Mouse (Mus musculus): ENCODE measurements around the gene Ston1. TPM values are rescaled to one million over a fixed set of nuclear protein-coding genes. Genes with fewer than 3 reads are reported as not detected.

Ston1 gene
- polyA plus RNA-seq (2015; fragmentation: Nextera tagmentation; extraction: Ambion mirVana) = 5.0 and 6.8 TPM in 2 replicates

GRCm38 (mm10) chr17:88597222-88598055 is at the start of gene Ston1:
Gene Ston1, plus strand, starts transcription at chr17:88597684.
- Histone ChIP-seq H3K9me3 (replicated peaks) (no peaks in the 10 kb centered on the region), H3K27me3 (no peaks in the 10 kb centered on the region), H3K4me2 (peak within 1 kb of the TSS; percentile 88), H3K4me3 (peak within 1 kb of the TSS; percentile 79), H3K27ac (peak within 1 kb of the TSS; percentile 95), H3K4me1 (replicated peaks) (peaks cover 27% of the 10 kb centered on the region), H3K9ac (peak within 1 kb of the TSS; percentile 82), H3K36me3 (no peaks in the 10 kb centered on the region)
- under 1% methylated on average over 40 of the region's 41 CpGs for WGBS
- ATAC-seq (replicated peaks; ENCODE audit: insufficient number of reproducible peaks, insufficient read depth, low FRiP score, low read depth) = peak; percentile 86

DNA sequence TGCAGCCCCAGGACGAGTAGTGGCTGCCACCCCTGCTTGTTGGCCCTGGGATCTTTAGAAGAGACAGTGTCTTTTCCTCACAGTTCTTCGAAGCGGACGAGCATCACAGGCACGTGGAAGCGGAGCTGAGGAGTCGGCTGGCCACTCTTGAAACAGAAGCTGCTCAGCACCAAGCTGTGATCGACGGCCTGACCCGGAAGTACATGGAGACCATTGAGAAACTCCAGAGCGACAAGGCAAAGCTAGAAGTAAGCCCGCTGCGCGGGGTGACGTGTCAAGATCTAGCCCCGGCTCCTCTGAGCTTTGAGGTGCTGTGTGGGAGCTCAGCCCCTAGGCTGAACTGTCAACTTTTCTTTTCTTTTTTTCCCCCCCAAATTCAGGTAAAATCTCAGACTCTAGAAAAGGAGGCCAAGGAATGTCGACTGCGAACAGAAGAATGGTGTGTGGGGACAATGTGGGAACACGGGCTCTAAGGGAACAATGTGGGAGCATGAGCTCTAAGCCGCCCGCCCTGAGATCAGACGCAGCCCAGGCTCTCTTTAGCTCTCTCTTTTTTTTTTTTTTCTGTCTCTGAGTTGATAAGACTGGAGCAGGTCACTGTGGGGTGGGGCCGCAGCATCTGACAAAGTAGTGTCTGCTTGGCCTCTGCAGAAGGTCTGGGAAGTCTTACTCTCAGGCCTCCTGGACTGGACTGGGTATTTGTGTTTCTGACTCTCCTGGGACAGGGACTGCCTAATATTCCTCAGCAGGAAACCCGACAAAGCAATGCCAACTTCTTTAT is 47.9 kb upstream of the Ston1 start:
- Histone ChIP-seq H3K27me3 (no peaks in the 10 kb centered on the region), H3K27ac (no peak overlapping the region), H3K4me2 (no peak overlapping the region), H3K36me3 (peaks cover 12% of the 10 kb centered on the region), H3K4me3 (no peak overlapping the region), H3K9ac (no peak overlapping the region), H3K9me3 (replicated peaks) (no peaks in the 10 kb centered on the region), H3K4me1 (replicated peaks) (peaks cover 9% of the 10 kb centered on the region)
- ATAC-seq (replicated peaks; ENCODE audit: insufficient number of reproducible peaks, insufficient read depth, low FRiP score, low read depth) = no peak
- WGBS = 61% methylated on average over 24 of the region's 24 CpGs

DNA sequence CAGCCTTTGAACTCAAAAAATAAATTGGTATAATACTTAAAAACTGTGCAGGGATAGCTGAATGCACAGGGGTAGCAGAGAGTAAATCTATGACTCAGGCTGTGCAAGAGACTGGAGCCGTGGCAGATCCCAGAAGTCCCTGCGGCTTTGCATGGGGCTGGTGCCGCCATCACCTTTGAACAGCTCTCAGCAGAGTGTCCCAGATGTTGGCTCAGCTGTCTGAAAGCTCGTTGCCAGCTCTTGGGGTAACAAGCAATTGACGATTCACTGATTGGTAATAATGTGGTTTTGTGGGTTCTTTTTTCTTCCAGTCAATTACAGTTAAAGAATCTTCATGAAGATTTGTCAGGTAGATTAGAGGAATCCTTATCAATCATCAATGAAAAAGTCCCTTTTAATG is 47.1 kb upstream of the Ston1 start:
- Histone ChIP-seq H3K9me3 (replicated peaks) (no peaks in the 10 kb centered on the region), H3K4me2 (no peak overlapping the region), H3K36me3 (peaks cover 10% of the 10 kb centered on the region), H3K4me3 (no peak overlapping the region), H3K9ac (no peak overlapping the region), H3K27ac (no peak overlapping the region), H3K4me1 (replicated peaks) (peaks cover 9% of the 10 kb centered on the region), H3K27me3 (no peaks in the 10 kb centered on the region)
- ATAC-seq (replicated peaks; ENCODE audit: insufficient number of reproducible peaks, insufficient read depth, low FRiP score, low read depth) = no peak
- 73% methylated on average over 5 of the region's 5 CpGs for WGBS

- Histone ChIP-seq H3K27me3 (no peaks in the 10 kb centered on the region), H3K36me3 (peaks cover 17% of the 10 kb centered on the region), H3K9ac (no peak overlapping the region), H3K4me3 (no peak overlapping the region), H3K4me1 (replicated peaks) (peaks cover 9% of the 10 kb centered on the region), H3K9me3 (replicated peaks) (no peaks in the 10 kb centered on the region), H3K27ac (peak overlapping the region; percentile 7; the same call in 1 of the 2 replicates), H3K4me2 (no peak overlapping the region)
- 54% methylated on average over 10 of the region's 10 CpGs for WGBS
- no peak for ATAC-seq (replicated peaks; ENCODE audit: insufficient number of reproducible peaks, insufficient read depth, low FRiP score, low read depth)
Observed at GRCm38 (mm10) chr17:88550981-88551940, 46.2 kb upstream of the Ston1 start.

- no peak overlapping the region for H3K9ac ChIP-seq
- H3K27me3 ChIP-seq = no peaks in the 10 kb centered on the region
- 0 out of 2 replicates have a peak overlapping the region, but pooled peaks have one; percentile 26 for H3K27ac ChIP-seq
- H3K4me3 ChIP-seq = no peak overlapping the region
- peaks cover 9% of the 10 kb centered on the region for H3K4me1 ChIP-seq (replicated peaks)
- H3K36me3 ChIP-seq = peaks cover 14% of the 10 kb centered on the region
- peak; percentile 14; the same call in 1 of the 2 replicates for ATAC-seq (replicated peaks; ENCODE audit: insufficient number of reproducible peaks, insufficient read depth, low FRiP score, low read depth)
- no peaks in the 10 kb centered on the region for H3K9me3 ChIP-seq (replicated peaks)
- no peak overlapping the region for H3K4me2 ChIP-seq
- WGBS = 32% methylated on average over 6 of the region's 6 CpGs
Observed at GRCm38 (mm10) chr17:88552556-88552955, 44.9 kb upstream of the Ston1 start.

DNA sequence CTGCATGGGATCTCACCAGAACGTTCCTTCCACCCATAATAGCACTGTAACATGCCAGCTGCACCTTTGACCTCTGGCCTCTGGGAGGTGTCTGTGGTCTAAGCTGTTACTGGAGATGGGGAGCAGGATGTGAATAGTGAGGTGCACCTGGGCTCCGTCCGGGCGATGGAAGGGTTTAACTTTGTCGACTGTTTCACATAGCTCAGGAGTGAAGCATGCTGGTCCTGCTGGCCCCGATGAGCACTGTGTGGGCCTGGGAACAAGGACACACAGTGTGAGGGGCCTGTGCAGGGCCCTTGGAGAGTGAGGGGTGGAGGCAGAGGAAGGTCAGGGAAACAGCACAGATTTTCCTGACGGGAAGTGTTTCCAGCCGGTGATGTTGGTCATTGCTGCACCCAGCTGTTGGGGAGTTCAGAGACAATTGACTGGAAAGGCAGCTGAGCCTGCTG is 44.5 kb upstream of the Ston1 start:
- peak overlapping the region; percentile 26; the same call in 1 of the 2 replicates for H3K27ac ChIP-seq
- H3K27me3 ChIP-seq = no peaks in the 10 kb centered on the region
- no peak overlapping the region for H3K4me3 ChIP-seq
- H3K4me1 ChIP-seq (replicated peaks) = peaks cover 9% of the 10 kb centered on the region
- peaks cover 11% of the 10 kb centered on the region; the same call in 1 of the 2 replicates for H3K36me3 ChIP-seq
- no peak overlapping the region for H3K4me2 ChIP-seq
- no peaks in the 10 kb centered on the region for H3K9me3 ChIP-seq (replicated peaks)
- H3K9ac ChIP-seq = no peak overlapping the region
- 40% methylated on average over 8 of the region's 8 CpGs for WGBS
- ATAC-seq (replicated peaks; ENCODE audit: insufficient number of reproducible peaks, insufficient read depth, low FRiP score, low read depth) = peak; percentile 37

DNA sequence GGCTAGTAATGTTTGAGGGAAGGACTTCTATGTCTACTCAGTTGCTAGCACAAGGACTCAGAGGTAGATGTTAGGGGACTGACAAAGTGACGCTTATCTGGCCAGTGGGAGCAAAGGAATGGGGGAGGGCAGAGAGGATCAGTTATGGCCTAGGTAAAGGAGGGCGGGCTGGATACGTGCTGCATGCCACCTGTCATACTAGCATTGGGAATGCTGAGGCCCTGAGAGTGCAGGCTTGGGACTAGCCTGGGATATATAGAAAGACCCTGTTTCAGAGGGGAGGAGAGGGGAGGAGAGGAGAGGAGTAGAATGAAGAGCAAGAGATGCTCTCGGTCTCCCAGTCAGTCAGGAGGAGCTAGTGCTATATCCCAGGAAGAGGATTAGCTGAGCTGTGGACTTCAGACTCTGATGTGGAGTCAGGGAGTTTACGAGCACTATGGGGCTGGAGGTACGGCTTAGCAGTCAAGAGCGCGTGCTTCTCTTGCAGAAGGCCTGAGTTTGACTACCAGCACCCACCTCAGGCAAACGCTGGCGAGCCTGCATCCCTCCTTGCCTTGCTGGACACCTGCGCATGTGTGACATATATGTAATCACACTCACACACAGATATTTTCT is 43.9 kb upstream of the Ston1 start:
- Histone ChIP-seq H3K36me3 (peaks cover 11% of the 10 kb centered on the region; the same call in 1 of the 2 replicates), H3K9me3 (replicated peaks) (no peaks in the 10 kb centered on the region), H3K4me3 (no peak overlapping the region), H3K9ac (no peak overlapping the region), H3K4me1 (replicated peaks) (peaks cover 9% of the 10 kb centered on the region), H3K27ac (peak overlapping the region; percentile 26; the same call in 1 of the 2 replicates), H3K27me3 (no peaks in the 10 kb centered on the region), H3K4me2 (no peak overlapping the region)
- 87% methylated on average over 11 of the region's 11 CpGs for WGBS
- no peak for ATAC-seq (replicated peaks; ENCODE audit: insufficient number of reproducible peaks, insufficient read depth, low FRiP score, low read depth)

DNA sequence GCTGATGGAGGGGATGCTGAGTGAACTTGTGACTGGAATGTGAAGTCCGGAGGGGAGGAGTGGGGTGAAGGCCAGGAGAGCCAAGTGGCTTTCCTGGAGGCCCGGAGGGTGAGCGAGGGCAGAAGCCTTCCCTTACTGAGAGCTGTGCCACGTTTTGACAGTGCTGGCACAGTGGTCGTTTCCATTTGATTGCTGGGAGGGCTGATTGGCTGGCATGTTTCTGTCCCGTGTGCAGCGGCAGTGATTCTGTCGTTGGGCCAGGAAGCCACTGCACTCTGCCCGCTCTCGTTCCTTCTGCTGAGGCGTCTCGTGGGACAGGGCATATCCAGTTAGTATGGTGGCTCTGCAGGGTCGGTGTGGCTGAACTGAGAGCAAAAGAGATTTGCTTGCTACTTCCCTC is 41.3 kb upstream of the Ston1 start:
- Histone ChIP-seq H3K27ac (no peak overlapping the region), H3K9me3 (replicated peaks) (no peaks in the 10 kb centered on the region), H3K4me1 (replicated peaks) (peaks cover 6% of the 10 kb centered on the region), H3K4me2 (no peak overlapping the region), H3K27me3 (no peaks in the 10 kb centered on the region), H3K4me3 (no peak overlapping the region), H3K36me3 (peaks cover 11% of the 10 kb centered on the region; the same call in 1 of the 2 replicates), H3K9ac (no peak overlapping the region)
- no peak for ATAC-seq (replicated peaks; ENCODE audit: insufficient number of reproducible peaks, insufficient read depth, low FRiP score, low read depth)
- 81% methylated on average over 13 of the region's 13 CpGs for WGBS

- Histone ChIP-seq H3K9ac (no peak overlapping the region), H3K27me3 (no peaks in the 10 kb centered on the region), H3K9me3 (replicated peaks) (no peaks in the 10 kb centered on the region), H3K4me1 (replicated peaks) (peaks cover 8% of the 10 kb centered on the region), H3K36me3 (peaks cover 11% of the 10 kb centered on the region; the same call in 1 of the 2 replicates), H3K4me3 (no peak overlapping the region), H3K4me2 (no peak overlapping the region), H3K27ac (no peak overlapping the region)
- WGBS = 82% methylated on average over 4 of the region's 4 CpGs
- no peak for ATAC-seq (replicated peaks; ENCODE audit: insufficient number of reproducible peaks, insufficient read depth, low FRiP score, low read depth)
Observed at GRCm38 (mm10) chr17:88556688-88557087, 40.8 kb upstream of the Ston1 start.

DNA sequence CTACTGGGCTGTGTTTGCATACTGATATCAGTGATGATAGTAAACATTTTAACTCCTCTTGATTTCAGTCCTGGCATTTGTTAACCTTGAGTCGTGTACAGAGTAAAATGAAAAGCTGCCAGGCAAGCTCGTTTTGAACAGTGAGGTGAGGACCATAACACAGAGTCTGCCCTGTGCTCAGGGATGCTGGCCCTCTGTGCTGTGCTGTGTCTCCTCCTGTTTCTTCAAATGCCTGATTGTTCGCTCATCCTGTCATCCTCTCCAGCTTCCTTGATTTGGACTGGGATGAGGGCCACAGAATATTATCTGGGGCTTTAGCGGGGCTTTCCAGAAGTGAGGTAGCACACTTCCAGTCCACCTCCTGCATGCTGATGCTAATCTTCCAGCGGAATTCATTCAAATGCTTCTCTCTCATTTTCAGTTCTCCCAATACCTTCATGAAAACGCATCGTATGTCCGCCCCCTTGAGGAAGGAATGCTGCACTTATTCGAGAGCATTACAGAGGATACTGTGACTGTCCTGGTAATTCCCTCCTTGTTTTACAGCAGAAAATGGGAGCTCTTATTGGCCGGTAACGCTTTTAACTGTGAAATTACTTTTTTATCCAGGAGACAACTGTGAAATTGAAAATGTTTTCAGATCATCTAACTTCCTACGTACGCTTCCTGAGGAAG is 39.2 kb upstream of the Ston1 start:
- Histone ChIP-seq H3K36me3 (peaks cover 16% of the 10 kb centered on the region; the same call in 1 of the 2 replicates), H3K4me1 (replicated peaks) (0 out of 2 replicates have a peak, but pooled peaks cover 3% of the 10 kb centered on the region), H3K27me3 (no peaks in the 10 kb centered on the region), H3K9me3 (replicated peaks) (no peaks in the 10 kb centered on the region), H3K4me2 (no peak overlapping the region), H3K27ac (no peak overlapping the region), H3K9ac (no peak overlapping the region), H3K4me3 (no peak overlapping the region)
- 33% methylated on average over 13 of the region's 13 CpGs for WGBS
- no peak for ATAC-seq (replicated peaks; ENCODE audit: insufficient number of reproducible peaks, insufficient read depth, low FRiP score, low read depth)
